Mouse (Mus musculus) bone marrow macrophage, adult 2 months (primary cell): ENCODE measurements around the gene H2bfm.

Experiments used
- CTCF ChIP-seq: IDR thresholded peaks from 2 replicates; pipeline ENCODE4 v1.5.1; 2012; ENCODE audit warnings: low read depth, mild to moderate bottlenecking, low read length, moderate library complexity
- POLR2A ChIP-seq: IDR thresholded peaks from 2 replicates; pipeline ENCODE4 v1.6.1; 2012; ENCODE audit warnings: mild to moderate bottlenecking, low read depth, low read length, borderline replicate concordance

GRCm38 (mm10) chrX:136925863-136926262, 1.3 kb upstream of the H2bfm start:
- TF ChIP-seq POLR2A (no peak), CTCF (no peak)
